Mouse (Mus musculus) embryonic fibroblast, embryonic 13.5 days (primary cell): Measurements from ENCODE around the gene Fuz.

Experiments used
- CTCF ChIP-seq: IDR thresholded peaks from 2 replicates; pipeline ENCODE4 v1.5.1; 2011; ENCODE audit warnings: mild to moderate bottlenecking, control low read depth, low read length, moderate library complexity, borderline replicate concordance; ENCODE audit not compliant: insufficient read depth
- POLR2A ChIP-seq: IDR thresholded peaks from 2 replicates; pipeline ENCODE4 v1.6.1; 2011; ENCODE audit warnings: low read depth, mild to moderate bottlenecking, control low read depth, low read length, moderate library complexity

GRCm38 (mm10) chr7:44851625-44852234 lies 44.1 kb upstream of the Fuz start:
- TF ChIP-seq POLR2A (0 out of 2 replicates have a peak, but pooled peaks have one; percentile 23), CTCF (no peak)
